ENCODE assay signal across 26 mouse cellular contexts in the genomic region with DNA sequence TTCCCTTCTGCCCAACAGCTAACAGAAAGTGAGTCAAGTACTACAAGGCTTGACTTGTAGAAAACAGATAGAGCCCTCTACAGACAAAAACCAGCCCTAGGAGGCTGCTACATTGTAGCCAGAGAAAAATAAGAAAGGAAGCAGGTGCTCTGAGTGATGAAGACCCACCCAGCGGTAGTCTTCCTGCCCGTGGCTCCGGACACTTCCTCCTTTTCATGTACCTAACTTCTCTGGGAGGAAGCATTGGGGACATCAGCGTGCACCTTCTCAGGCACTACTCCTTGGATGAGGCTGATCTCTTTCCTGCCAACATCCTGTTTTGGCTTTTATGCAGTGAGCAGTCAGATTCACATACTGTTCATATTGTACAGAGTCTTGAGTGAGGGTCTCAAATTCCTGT. TPM values are rescaled to one million over a fixed set of nuclear protein-coding genes. Genes with fewer than 3 reads are reported as not detected.
DNase-seq lines count a peak whose midpoint lies in the region; ATAC-seq and TF ChIP-seq lines count a peak whose summit lies in the region.
"Had no signal": no experiment of that assay in that cellular context is flagged by ENCODE, and none has a peak within 500 bp of the region (broad histone marks: within the 10 kb centered on the region; RNA-seq: fewer than 3 reads in every experiment).

No protein-coding gene starts in this region.

- H3K9me3 ChIP-seq in kidney, embryonic 14.5 days (ENCODE audit: control insufficient read depth, low read length) = 0 out of 2 replicates have a peak, but pooled peaks cover 3% of the 10 kb centered on the region
- no peaks in the 10 kb centered on the region for H3K9me3 ChIP-seq in hindbrain, embryonic 13.5 days
- H3K9me3 ChIP-seq: embryonic facial prominence, embryonic 13.5 days; embryonic facial prominence, embryonic 15.5 days; forebrain, embryonic 10.5 days; forebrain, embryonic 12.5 days had no signal

- DNase-seq in spleen, adult 2 months (ENCODE audit: low read depth in 1 of 2, low spot score in 2 of 2) = no peak
- DNase-seq in spleen, postnatal 10 days (ENCODE audit: low spot score in 2 of 2) = no peak
- DNase-seq in A20 (ENCODE audit: low read depth, low spot score) = peak; percentile 78
- peak; percentile 16 for DNase-seq in MEL-GATA-1-ER (ENCODE audit: extremely low read depth, low read depth)
- DNase-seq in naive thymus-derived CD4-positive, alpha-beta T cell, adult 2 months (ENCODE audit: low read depth) = peak; percentile 32
- no peak for DNase-seq in cerebellum, adult 2 months
- DNase-seq: adrenal gland, adult 2 months; adrenal gland, postnatal 10 days; adrenal gland, postnatal 25 days; cerebellum, adult 18-20 months; cerebellum, adult 9-11 months; cerebellum, postnatal 14 days; cerebellum, postnatal 36 days; embryo, embryonic 11 days had no signal

- TF ChIP-seq CTCF in spleen, adult 2 months (IDR thresholded peaks at IDR 0.05; ENCODE audit: extremely low read depth, insufficient read depth, insufficient read length, insufficient replicate concordance) = no peak
- no peak for TF ChIP-seq CTCF in cerebellum, adult 2 months (IDR thresholded peaks at IDR 0.05; ENCODE audit: borderline replicate concordance, insufficient read depth, low read depth, low read length)

- peaks cover 39% of the 10 kb centered on the region for H3K4me1 ChIP-seq in spleen, adult 2 months (ENCODE audit: control insufficient read depth, insufficient read depth, insufficient read length)
- H3K4me1 ChIP-seq in kidney, embryonic 14.5 days (ENCODE audit: control insufficient read depth, insufficient read depth, low read length) = no peaks in the 10 kb centered on the region
- no peaks in the 10 kb centered on the region for H3K4me1 ChIP-seq in hindbrain, embryonic 13.5 days (replicated peaks)
- H3K4me1 ChIP-seq in cerebellum, adult 2 months (ENCODE audit: control insufficient read depth, insufficient read depth, low read length) = peaks cover 2% of the 10 kb centered on the region; the same call in 1 of the 2 replicates
- H3K4me1 ChIP-seq: embryonic facial prominence, embryonic 13.5 days; embryonic facial prominence, embryonic 15.5 days; forebrain, embryonic 10.5 days; forebrain, embryonic 12.5 days had no signal

- H3K27me3 ChIP-seq in spleen, adult 2 months (ENCODE audit: control insufficient read depth, insufficient read depth, low read length) = no peaks in the 10 kb centered on the region
- H3K27me3 ChIP-seq in kidney, embryonic 14.5 days (ENCODE audit: control insufficient read depth, insufficient read depth, low read length) = no peaks in the 10 kb centered on the region
- H3K27me3 ChIP-seq in hindbrain, embryonic 13.5 days = no peaks in the 10 kb centered on the region
- no peaks in the 10 kb centered on the region for H3K27me3 ChIP-seq in cerebellum, adult 2 months (ENCODE audit: control insufficient read depth, insufficient read depth, low read length)
- H3K27me3 ChIP-seq: embryonic facial prominence, embryonic 13.5 days; embryonic facial prominence, embryonic 15.5 days; forebrain, embryonic 12.5 days had no signal

- H3K9ac ChIP-seq in kidney, embryonic 14.5 days (ENCODE audit: low read depth, low read length) = no peak overlapping the region
- H3K9ac ChIP-seq in hindbrain, embryonic 13.5 days = no peak overlapping the region
- H3K9ac ChIP-seq: embryonic facial prominence, embryonic 13.5 days; embryonic facial prominence, embryonic 15.5 days; forebrain, embryonic 12.5 days had no signal

- ATAC-seq in kidney, embryonic 14.5 days (ENCODE audit: low FRiP score, low TSS enrichment) = no peak
- ATAC-seq in hindbrain, embryonic 13.5 days (ENCODE audit: low FRiP score) = no peak
- ATAC-seq: forebrain, embryonic 14.5 days; forebrain, embryonic 16.5 days had no signal

- peak overlapping the region; percentile 58 for H3K27ac ChIP-seq in spleen, adult 2 months (ENCODE audit: insufficient read depth, low read length)
- no peak overlapping the region for H3K27ac ChIP-seq in kidney, embryonic 14.5 days (ENCODE audit: low read depth, low read length)
- no peak overlapping the region for H3K27ac ChIP-seq in hindbrain, embryonic 13.5 days
- no peak overlapping the region for H3K27ac ChIP-seq in cerebellum, adult 2 months (ENCODE audit: insufficient read depth, low read length)
- H3K27ac ChIP-seq: embryonic facial prominence, embryonic 13.5 days; embryonic facial prominence, embryonic 15.5 days; forebrain, embryonic 10.5 days; forebrain, embryonic 12.5 days had no signal

- WGBS in spleen, adult 2 months = 9% methylated on average over 4 of the region's 4 CpGs
- 93% methylated on average over 4 of the region's 4 CpGs for whole genome bisulfite sequencing in kidney, embryonic 14.5 days
- 90% methylated on average over 4 of the region's 4 CpGs for WGBS in hindbrain, embryonic 13.5 days
- 87% methylated on average over 4 of the region's 4 CpGs for WGBS in cerebellum, adult 2 months

- no peaks in the 10 kb centered on the region for H3K36me3 ChIP-seq in spleen, adult 2 months (ENCODE audit: control insufficient read depth, insufficient read depth, low read length)
- no peaks in the 10 kb centered on the region for H3K36me3 ChIP-seq in kidney, embryonic 14.5 days (ENCODE audit: control insufficient read depth, insufficient read depth, low read length)
- H3K36me3 ChIP-seq in hindbrain, embryonic 13.5 days = no peaks in the 10 kb centered on the region
- H3K36me3 ChIP-seq: embryonic facial prominence, embryonic 13.5 days; embryonic facial prominence, embryonic 15.5 days; forebrain, embryonic 10.5 days; forebrain, embryonic 12.5 days had no signal

- TF ChIP-seq POLR2A in spleen, adult 2 months (IDR thresholded peaks at IDR 0.05; ENCODE audit: low read depth, low read length) = no peak
- no peak for TF ChIP-seq POLR2A in cerebellum, adult 2 months (IDR thresholded peaks at IDR 0.05; ENCODE audit: borderline replicate concordance, insufficient read depth, low read length)

- no peak overlapping the region for H3K4me2 ChIP-seq in kidney, embryonic 14.5 days (replicated peaks; ENCODE audit: low read depth, low read length)
- no peak overlapping the region for H3K4me2 ChIP-seq in hindbrain, embryonic 13.5 days
- H3K4me2 ChIP-seq: embryonic facial prominence, embryonic 13.5 days; embryonic facial prominence, embryonic 15.5 days; forebrain, embryonic 12.5 days had no signal

- no peak overlapping the region for H3K4me3 ChIP-seq in spleen, adult 2 months (ENCODE audit: extremely low read depth, insufficient read depth, insufficient read length)
- H3K4me3 ChIP-seq in kidney, embryonic 14.5 days (ENCODE audit: low read length) = no peak overlapping the region
- no peak overlapping the region for H3K4me3 ChIP-seq in hindbrain, embryonic 13.5 days
- no peak overlapping the region for H3K4me3 ChIP-seq in cerebellum, adult 2 months (replicated peaks; ENCODE audit: insufficient read depth, low read depth, low read length)
- H3K4me3 ChIP-seq: embryonic facial prominence, embryonic 13.5 days; embryonic facial prominence, embryonic 15.5 days; erythroblast, embryonic 14.5 days; forebrain, embryonic 10.5 days; forebrain, embryonic 12.5 days had no signal

RNA-seq across cellular contexts. Expression of gene Scimp, which starts 5.7 kb away (rescaled TPM):
- polyA plus RNA-seq in spleen, adult 2 months (2012; rRNA removed) = 6.8 and 7.6 TPM in 2 replicates
- not detected in 2 replicates for polyA plus RNA-seq in kidney, embryonic 14.5 days (2014; fragmentation: Nextera tagmentation; extraction: Ambion mirVana)
- 0.30 TPM in 1 of 2 replicates, not detected in the other for polyA plus RNA-seq in hindbrain, embryonic 13.5 days (2015; fragmentation: Nextera tagmentation; extraction: Ambion mirVana)
- 0.10 TPM in 1 of 2 replicates, not detected in the other for polyA plus RNA-seq in cerebellum, adult 2 months (2012; rRNA removed)
- polyA plus RNA-seq: brain, embryonic 14.5 days; C2C12; embryonic facial prominence, embryonic 11.5 days; embryonic facial prominence, embryonic 15.5 days; erythroblast, embryonic 14.5 days; forebrain, embryonic 10.5 days; forebrain, embryonic 12.5 days; forebrain, embryonic 14.5 days; forebrain, embryonic 16.5 days had no signal

RNA-seq across cellular contexts. Expression of gene Rabep1, which starts 37.9 kb away (rescaled TPM):
- polyA plus RNA-seq in spleen, adult 2 months (2012; rRNA removed) = 2.3 TPM in 2 replicates
- polyA plus RNA-seq in kidney, embryonic 14.5 days (2014; fragmentation: Nextera tagmentation; extraction: Ambion mirVana) = 22.6 and 36.9 TPM in 2 replicates
- 83.1 and 87.5 TPM in 2 replicates for polyA plus RNA-seq in hindbrain, embryonic 13.5 days (2015; fragmentation: Nextera tagmentation; extraction: Ambion mirVana)
- polyA plus RNA-seq in cerebellum, adult 2 months (2012; rRNA removed) = 35.4 and 35.9 TPM in 2 replicates

RNA-seq across cellular contexts. Expression of gene Zfp3, which starts 42.7 kb away (rescaled TPM):
- 1.2 and 1.4 TPM in 2 replicates for polyA plus RNA-seq in spleen, adult 2 months (2012; rRNA removed)
- polyA plus RNA-seq in kidney, embryonic 14.5 days (2014; fragmentation: Nextera tagmentation; extraction: Ambion mirVana) = 3.6 and 6.9 TPM in 2 replicates
- 14.2 and 15.0 TPM in 2 replicates for polyA plus RNA-seq in hindbrain, embryonic 13.5 days (2015; fragmentation: Nextera tagmentation; extraction: Ambion mirVana)
- polyA plus RNA-seq in cerebellum, adult 2 months (2012; rRNA removed) = 10.4 and 11.1 TPM in 2 replicates

Comparison
In these comparisons a context has a peak if more than half of its experiments do, and no peak if none do; other contexts are left out.
1. DNase-seq: peak in A20 (single experiment), MEL-GATA-1-ER (single experiment) and naive thymus-derived CD4-positive, alpha-beta T cell, adult 2 months (single experiment); none in spleen, adult 2 months (0 of 2), spleen, postnatal 10 days (0 of 2) and cerebellum, adult 2 months (0 of 2).